Mouse (Mus musculus) heart, postnatal 0 days (tissue): Measurements from ENCODE around the gene Tpx2. TPM values are rescaled to one million over a fixed set of nuclear protein-coding genes. Genes with fewer than 3 reads are reported as not detected.

Experiments used
- ATAC-seq: fragments of 200-750 bp; cut with Nextera tagmentation; 2 replicates; pipeline ENCODE4 v1.8.0; 2017; ENCODE audit warnings: low read depth, moderate number of reproducible peaks, moderate library complexity; ENCODE audit not compliant: insufficient read depth
- DNase-seq: peaks from one replicate; pipeline ENCODE4 v3.0.0-alpha.2; 2016; ENCODE audit warnings: low spot score
- H3K27ac ChIP-seq: fragments of 300-500 bp; sonication (generic); 2 replicates; pipeline ENCODE4 v1.5.1; 2014; ENCODE audit warnings: low read depth, mild to moderate bottlenecking
- H3K27me3 ChIP-seq: fragments of 300-500 bp; sonication (generic); 2 replicates; pipeline ENCODE4 v1.6.1; 2014; ENCODE audit warnings: low read length, mixed read lengths; ENCODE audit not compliant: control insufficient read depth, insufficient read depth
- H3K36me3 ChIP-seq: fragments of 300-500 bp; sonication (generic); replicated peaks from 2 replicates; pipeline ENCODE4 v1.6.1; 2014; ENCODE audit warnings: low read length, mixed read lengths; ENCODE audit not compliant: control insufficient read depth, insufficient read depth
- H3K4me1 ChIP-seq: fragments of 300-500 bp; sonication (generic); 2 replicates; pipeline ENCODE4 v1.6.1; 2014; ENCODE audit warnings: antibody characterized with exemption; ENCODE audit not compliant: control insufficient read depth, insufficient read depth
- H3K4me2 ChIP-seq: fragments of 300-500 bp; sonication (generic); 2 replicates; pipeline ENCODE4 v1.6.1; 2014; ENCODE audit warnings: low read depth, mild to moderate bottlenecking, low read length, moderate library complexity
- H3K4me3 ChIP-seq: fragments of 300-500 bp; sonication (generic); 2 replicates; pipeline ENCODE4 v1.5.1; 2014; ENCODE audit warnings: low read depth, low read length
- H3K9ac ChIP-seq: fragments of 300-500 bp; sonication (generic); replicated peaks from 2 replicates; pipeline ENCODE4 v1.6.1; 2014; ENCODE audit warnings: low read depth, low read length, mixed read lengths
- H3K9me3 ChIP-seq: fragments of 300-500 bp; sonication (generic); replicated peaks from 2 replicates; pipeline ENCODE4 v1.6.1; 2016; ENCODE audit warnings: low read length; ENCODE audit not compliant: control insufficient read depth
- CTCF ChIP-seq: IDR thresholded peaks from 2 replicates; pipeline ENCODE4 v1.5.1; 2016; ENCODE audit warnings: antibody characterized with exemption, control low read depth, low read depth
- EP300 ChIP-seq: IDR thresholded peaks from 2 replicates; pipeline ENCODE4 v1.6.1; 2016; ENCODE audit warnings: antibody characterized with exemption, low read depth
- WGBS: fragments of 180-500 bp; shearing (Covaris S2); extraction: QIAGEN DNeasy Blood & Tissue Kit; methylation state at CpG from one replicate; pipeline ENCODE4 v1.1.7; 2014; 5-methylcytosine and 5-hydroxymethylcytosine counted together
- polyA plus RNA-seq: library from polyadenylated mRNA; unstranded; fragments of >200 nt; fragmentation: Nextera tagmentation; extraction: Ambion mirVana; gene quantifications from 2 replicates; pipeline ENCODE4 v1.2.1, GENCODE M21; 2015
- total RNA-seq: library from RNA; depleted of rRNA; stranded (reverse); fragments of >200 nt; gene quantifications from 2 replicates; pipeline ENCODE4 v1.2.3, GENCODE M21; 2014; ENCODE audit warnings: low replicate concordance

Gene Tpx2
- total and polyA plus RNA-seq, 2 experiments from 2014 or later: 8.1 to 15.1 TPM

- no peak for ATAC-seq
- Histone ChIP-seq H3K27ac (no peak overlapping the region), H3K4me1 (peaks cover 2% of the 10 kb centered on the region; the same call in 1 of the 2 replicates), H3K9ac (no peak overlapping the region), H3K4me3 (no peak overlapping the region), H3K4me2 (no peak overlapping the region), H3K36me3 (no peaks in the 10 kb centered on the region), H3K27me3 (peaks cover 20% of the 10 kb centered on the region; the same call in 1 of the 2 replicates), H3K9me3 (no peaks in the 10 kb centered on the region)
- no peak for TF ChIP-seq CTCF
- no peak for TF ChIP-seq EP300
- no peak for DNase-seq
- WGBS: 38% methylated on average over 9 of the region's 9 CpGs
These were observed 69.9 kb downstream of the Tpx2 start for GRCm38 (mm10) chr2:152917671-152918070.

- 31% methylated on average over 7 of the region's 7 CpGs for WGBS
- Histone ChIP-seq H3K27ac (no peak overlapping the region), H3K4me2 (no peak overlapping the region), H3K27me3 (no peaks in the 10 kb centered on the region), H3K36me3 (no peaks in the 10 kb centered on the region), H3K4me3 (no peak overlapping the region), H3K9ac (no peak overlapping the region), H3K9me3 (no peaks in the 10 kb centered on the region), H3K4me1 (peaks cover 7% of the 10 kb centered on the region; the same call in 1 of the 2 replicates)
- DNase-seq (no peak), ATAC-seq (no peak)
- TF ChIP-seq EP300: no peak
- TF ChIP-seq CTCF: no peak
These were observed 74.6 kb downstream of the Tpx2 start for GRCm38 (mm10) chr2:152922376-152922775.

- Histone ChIP-seq H3K4me3 (no peak overlapping the region), H3K9me3 (no peaks in the 10 kb centered on the region), H3K9ac (no peak overlapping the region), H3K36me3 (no peaks in the 10 kb centered on the region), H3K27me3 (no peaks in the 10 kb centered on the region), H3K27ac (no peak overlapping the region), H3K4me2 (no peak overlapping the region), H3K4me1 (peaks cover 6% of the 10 kb centered on the region; the same call in 1 of the 2 replicates)
- ATAC-seq: no peak
- no peak for TF ChIP-seq CTCF
- TF ChIP-seq EP300: no peak
- DNase-seq: no peak
- 63% methylated on average over 3 of the region's 3 CpGs for WGBS
These were observed 75.9 kb downstream of the Tpx2 start for GRCm38 (mm10) chr2:152923621-152924020.

DNA sequence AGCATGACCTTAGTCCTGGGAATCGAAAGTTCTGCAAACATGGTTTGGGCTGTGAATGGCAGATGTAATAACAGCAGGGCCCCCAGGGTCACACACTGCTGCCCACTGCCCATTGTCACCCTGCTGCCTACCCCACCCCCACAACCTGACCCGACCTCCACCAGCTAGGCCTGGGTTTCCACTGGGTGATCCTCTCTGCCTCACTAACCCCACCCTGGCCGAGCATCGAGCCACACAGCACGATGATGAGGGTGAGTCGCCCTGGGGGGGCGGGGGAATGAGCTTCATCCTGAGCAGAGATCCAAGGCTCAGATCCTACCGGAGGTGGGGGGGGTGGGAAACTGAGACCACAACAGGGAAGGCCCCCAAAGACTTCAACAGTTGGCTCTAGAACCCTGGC is 76.4 kb downstream of the Tpx2 start:
- Histone ChIP-seq H3K27me3 (no peaks in the 10 kb centered on the region), H3K4me3 (no peak overlapping the region), H3K27ac (no peak overlapping the region), H3K9me3 (no peaks in the 10 kb centered on the region), H3K9ac (no peak overlapping the region), H3K36me3 (no peaks in the 10 kb centered on the region), H3K4me2 (no peak overlapping the region), H3K4me1 (peaks cover 8% of the 10 kb centered on the region)
- DNase-seq (no peak), ATAC-seq (no peak)
- TF ChIP-seq EP300 (no peak), CTCF (no peak)
- 65% methylated on average over 8 of the region's 8 CpGs for WGBS

- WGBS: 58% methylated on average over 5 of the region's 5 CpGs
- DNase-seq (no peak), ATAC-seq (no peak)
- Histone ChIP-seq H3K9me3 (no peaks in the 10 kb centered on the region), H3K9ac (no peak overlapping the region), H3K4me2 (no peak overlapping the region), H3K27ac (peak overlapping the region; percentile 83), H3K4me1 (peaks cover 10% of the 10 kb centered on the region), H3K27me3 (no peaks in the 10 kb centered on the region), H3K36me3 (no peaks in the 10 kb centered on the region), H3K4me3 (no peak overlapping the region)
- TF ChIP-seq CTCF (no peak), EP300 (no peak)
These were observed 76.8 kb downstream of the Tpx2 start for GRCm38 (mm10) chr2:152924543-152924942.

- DNase-seq (peak; percentile 82), ATAC-seq (peak; percentile 71)
- peak overlapping the region; percentile 83 for H3K27ac ChIP-seq
- whole genome bisulfite sequencing: 46% methylated on average over 11 of the region's 11 CpGs
- peaks cover 12% of the 10 kb centered on the region for H3K4me1 ChIP-seq
- H3K9ac ChIP-seq: no peak overlapping the region
- H3K27me3 ChIP-seq: no peaks in the 10 kb centered on the region
- peak; percentile 57; the same call in 1 of the 2 replicates for TF ChIP-seq EP300
- no peak for TF ChIP-seq CTCF
- H3K9me3 ChIP-seq: no peaks in the 10 kb centered on the region
- H3K36me3 ChIP-seq: no peaks in the 10 kb centered on the region
- H3K4me2 ChIP-seq: no peak overlapping the region
- H3K4me3 ChIP-seq: no peak overlapping the region
These were observed 77.6 kb downstream of the Tpx2 start for GRCm38 (mm10) chr2:152925189-152925872.
